Mouse (Mus musculus): ENCODE results near the gene Gimap1.

DNA sequence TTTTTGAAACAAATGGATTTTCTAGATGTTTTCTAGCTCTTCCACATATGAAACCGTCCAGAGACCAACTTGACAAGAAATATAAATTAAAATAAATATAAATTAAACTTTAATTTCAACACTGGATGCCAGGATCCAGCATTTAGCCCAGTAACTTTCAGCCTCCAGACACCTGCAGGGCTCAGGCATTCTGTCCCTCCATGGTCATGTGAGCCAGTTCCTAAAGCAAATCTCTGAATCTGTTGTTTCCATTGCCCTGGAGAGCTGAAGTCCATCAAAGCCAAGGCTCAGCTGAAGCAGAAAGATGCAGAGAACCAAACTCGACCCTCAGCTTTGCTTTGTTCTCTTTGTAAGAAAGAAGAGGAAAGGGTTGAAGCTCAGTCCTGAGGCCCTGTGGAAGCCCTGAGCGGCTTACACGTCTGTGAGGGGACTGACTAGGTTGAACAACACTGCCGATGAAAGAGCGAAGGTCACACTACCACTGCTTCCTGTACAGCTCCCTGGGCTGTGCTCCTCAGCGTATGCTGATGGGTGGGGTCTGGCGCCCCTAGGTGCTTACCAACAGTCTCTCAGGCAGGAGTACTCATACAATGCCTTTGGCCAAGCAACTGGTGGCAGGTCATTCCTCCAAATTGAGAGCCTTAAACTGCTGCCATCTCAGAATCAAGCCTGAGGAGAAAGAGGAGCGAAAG lies 29.5 kb downstream of the Gimap1 start:
- no peak for TF ChIP-seq CTCF (IDR thresholded peaks at IDR 0.05)
- TF ChIP-seq POLR2A (IDR thresholded peaks at IDR 0.05; ENCODE audit: insufficient read depth, low read depth, low read length), result no peak
- TF ChIP-seq EP300 (IDR thresholded peaks at IDR 0.05; ENCODE audit: insufficient read depth, low read depth, low read length), result no peak

Measured in heart, adult 2 months (tissue).